Mouse (Mus musculus) cerebellum, adult 8-10 months (tissue): Measurements from ENCODE around the gene Gimap7.

Source experiments
- DNase-seq: peaks from one replicate; pipeline ENCODE4 v3.0.0; 2022

Gimap7 gene

DNA sequence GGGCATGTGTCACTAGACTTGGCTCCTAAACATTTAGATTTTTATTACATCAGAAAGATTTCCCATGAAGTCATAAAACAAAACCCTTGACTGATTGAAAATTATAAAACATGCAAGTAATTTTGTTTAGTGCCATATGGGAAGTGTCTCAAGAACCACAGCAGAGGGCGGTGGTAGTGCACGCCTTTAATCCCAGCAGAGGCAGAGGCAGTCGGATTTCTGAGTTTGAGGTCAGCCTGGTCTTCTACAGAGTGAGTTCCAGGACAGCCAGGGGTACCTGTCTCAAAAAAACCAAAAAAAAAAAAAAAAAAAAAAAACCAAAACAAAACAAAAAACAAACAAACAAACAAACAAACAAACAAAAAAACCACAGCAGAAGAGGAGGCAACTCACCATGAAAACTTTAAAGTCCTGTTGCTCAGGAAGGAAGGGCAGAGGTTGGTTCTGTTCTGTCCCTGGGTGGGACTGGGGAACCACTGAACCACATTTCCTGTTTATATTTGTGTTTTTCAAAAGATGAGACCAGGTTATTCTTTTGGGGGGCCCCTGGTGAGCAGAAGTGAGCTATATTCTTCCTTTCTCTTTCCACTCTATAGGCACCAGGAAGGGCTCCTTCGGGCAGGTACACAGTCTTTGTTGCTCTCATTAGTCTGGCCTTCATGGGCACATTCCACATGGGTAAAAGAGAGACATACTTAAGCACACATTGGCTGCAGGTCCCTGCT, 21.4 kb upstream of the Gimap7 start:
- DNase-seq: no peak

DNA sequence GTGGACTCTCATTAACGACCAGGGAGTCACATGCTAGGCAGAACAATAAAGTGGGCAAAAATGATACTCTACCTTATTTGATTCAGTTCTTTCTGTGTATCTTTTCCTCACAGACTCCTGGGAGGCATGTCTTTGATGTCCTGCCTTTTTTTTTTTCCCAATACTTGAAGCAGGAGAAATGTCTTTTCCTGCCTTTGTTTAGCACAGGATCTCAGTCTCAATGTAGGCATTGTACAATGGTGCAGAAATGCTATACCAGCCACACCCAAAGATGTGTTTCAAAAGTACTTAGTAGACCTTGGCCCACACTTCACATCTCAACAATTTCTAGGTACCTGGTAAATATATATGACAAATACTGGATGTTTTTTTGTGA, 20.9 kb upstream of the Gimap7 start:
- no peak for DNase-seq

DNA sequence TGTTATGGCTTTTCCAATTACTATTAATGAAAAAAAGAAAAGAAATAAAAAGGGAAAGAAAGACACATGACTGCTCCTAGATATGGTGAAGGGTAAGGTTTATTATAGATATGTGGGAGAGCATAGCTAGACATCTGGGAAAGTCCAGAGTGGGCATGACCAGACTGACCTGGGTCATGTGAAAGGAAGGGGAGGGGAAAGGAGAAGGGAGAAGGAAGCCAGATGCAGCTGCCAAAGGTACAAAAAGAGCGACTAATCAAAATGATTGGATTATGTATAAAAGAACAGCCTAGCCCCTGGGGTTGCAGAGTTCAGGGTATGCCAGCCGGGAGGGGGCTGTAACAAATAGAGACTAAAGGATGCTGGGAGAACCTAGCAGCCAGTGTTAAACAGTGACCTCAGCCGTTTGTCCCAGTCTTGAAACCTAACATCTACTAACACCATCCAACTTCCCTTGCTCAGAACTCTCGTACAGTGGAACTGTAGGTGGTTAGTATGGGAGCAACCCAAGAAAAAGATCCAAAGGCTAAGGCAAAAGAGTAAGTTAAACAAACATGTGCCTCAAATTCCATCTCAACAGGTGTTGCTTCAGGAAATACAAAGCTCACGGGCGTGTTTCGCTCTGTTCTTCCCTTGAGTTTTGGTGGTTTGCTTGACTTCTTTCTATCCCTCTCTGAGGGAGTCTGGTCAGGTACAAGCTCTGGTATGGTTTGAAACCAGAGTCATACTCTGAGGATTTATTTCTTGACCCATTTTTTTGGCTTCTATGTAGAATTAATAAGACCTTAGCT, 20.2 kb upstream of the Gimap7 start:
- no peak for DNase-seq

DNA sequence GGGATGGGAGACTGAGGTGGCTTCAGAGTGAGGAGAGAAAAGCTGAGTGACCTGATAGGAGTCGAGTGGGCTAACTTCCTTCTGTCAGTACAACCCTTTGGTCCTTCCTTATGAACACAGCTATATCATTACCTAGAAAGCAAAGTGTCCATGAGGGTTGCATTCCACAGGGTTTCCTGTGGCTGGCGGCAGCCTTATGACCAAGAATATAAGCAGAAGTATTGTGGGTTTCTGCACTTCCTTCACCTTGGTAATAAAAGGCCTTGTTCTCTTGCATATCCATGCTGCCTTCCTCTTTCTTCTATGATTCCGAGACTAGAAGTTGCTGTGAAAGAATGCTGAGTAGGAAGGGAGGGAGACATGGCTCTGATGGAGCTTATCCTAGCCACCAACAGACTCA, 19.5 kb upstream of the Gimap7 start:
- DNase-seq: no peak

DNA sequence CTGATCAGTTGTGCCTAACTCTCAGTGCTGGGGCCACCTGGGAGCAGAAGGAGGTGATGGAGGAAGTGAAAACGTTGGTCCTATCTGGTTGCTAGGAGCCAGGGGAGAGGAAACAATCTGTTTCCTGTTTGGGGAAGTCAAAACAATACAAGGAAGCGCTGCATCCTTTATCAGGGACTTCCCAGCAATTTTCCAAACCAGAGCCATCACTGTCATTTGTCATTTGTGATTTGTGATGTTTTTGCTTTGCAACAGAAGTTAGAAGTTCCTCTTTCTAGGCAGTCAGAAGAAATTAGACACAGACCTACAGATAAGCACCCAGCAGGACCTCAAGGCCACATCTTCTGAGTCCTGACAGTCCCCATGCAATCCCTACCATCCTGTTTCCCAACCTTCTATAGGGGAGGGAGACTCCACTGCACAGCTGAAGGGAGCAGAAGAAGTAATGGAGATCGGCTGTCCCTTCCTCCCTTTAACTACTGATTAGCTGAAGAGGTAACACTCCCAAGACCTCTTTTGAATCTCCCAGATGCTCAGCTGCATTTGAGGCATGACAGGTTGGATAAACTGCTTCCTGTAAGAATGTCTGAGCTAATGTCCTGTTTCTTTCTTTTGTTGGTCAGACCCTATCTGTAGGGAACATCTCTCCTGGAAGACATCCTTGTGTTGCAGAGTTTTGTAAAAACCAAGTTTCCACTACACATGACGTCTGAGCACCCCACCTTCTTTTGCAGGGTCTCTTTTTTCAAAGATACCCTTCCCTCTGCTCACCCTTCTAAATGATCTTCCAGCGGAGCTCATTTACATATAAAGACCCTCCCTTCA, 18.0 kb upstream of the Gimap7 start:
- no peak for DNase-seq

DNA sequence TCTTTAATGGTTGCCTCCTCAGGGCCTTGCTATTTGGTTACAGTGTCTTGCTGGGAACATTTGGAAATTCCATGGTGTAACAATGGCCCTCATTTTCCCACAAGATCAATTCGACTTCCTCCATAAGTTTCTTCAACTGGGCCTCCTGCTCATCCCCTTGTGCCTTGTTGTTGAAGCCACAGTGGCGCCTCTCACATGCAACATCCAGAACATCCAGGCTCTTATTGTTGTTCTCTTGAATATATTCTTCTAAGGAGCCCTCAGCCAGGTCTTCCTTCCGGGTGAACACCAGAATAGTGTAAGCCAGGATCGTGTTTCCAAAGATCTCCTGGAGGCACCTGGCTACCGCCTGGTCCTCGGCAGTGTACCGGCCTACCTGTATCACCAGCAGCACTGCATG, 16.3 kb upstream of the Gimap7 start:
- no peak for DNase-seq

DNA sequence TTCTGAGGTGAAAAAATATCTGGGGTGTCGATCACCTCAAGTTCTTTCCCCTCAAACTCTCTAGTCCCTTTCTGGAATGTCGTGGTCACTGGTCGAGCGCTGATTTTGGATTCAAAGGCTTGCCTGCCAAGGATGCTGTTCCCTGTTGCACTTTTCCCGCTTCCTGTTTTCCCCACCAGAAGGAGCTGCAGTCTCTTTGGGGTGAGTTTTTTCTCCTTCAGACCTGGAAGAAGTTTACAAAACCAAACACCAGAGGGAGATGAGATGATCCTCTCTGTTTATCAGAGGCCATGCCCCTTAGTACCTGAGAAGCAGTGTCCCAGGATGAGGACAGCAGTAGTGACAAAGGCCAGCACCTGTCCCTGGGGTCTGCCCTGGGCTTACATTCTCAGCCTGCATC, 15.8 kb upstream of the Gimap7 start:
- no peak for DNase-seq

DNA sequence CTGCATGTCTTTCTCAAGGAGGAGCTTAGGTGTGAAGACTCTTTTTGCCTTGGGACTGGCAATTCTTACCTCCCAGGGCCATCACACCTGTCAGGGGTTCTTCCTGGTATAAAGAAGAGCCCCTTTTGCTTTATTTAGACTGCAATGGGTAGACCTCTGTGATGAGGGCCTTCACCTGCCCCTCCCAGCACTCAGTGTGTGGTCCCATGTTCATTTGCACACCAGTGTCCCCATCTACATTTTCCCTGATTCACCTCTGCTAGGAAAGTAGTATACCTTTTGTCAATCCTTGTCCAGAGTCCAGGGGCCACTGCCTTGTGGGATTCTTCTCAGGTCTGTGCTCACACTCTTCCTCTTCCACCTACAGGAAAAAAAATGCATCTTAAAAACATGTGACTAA, 14.3 kb upstream of the Gimap7 start:
- no peak for DNase-seq

DNA sequence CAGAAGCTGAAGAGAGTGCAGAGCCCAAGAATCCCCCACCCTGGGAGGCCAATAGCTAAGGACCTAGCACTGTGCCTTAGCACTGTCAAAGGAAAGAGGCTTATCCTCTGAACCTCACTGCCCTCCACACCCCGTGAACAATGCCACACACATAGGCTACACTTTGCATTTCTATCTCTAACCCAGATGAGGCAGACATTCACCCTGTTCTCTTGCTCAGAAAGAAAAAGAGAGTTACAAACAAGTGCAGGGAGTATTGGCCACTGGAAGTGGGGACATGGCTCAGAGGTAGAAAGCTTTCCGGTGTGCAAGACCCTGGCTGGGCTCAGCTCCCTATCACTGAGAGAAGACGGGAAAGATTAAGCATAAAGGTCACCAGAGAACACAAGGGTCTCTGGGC, 12.3 kb upstream of the Gimap7 start:
- no peak for DNase-seq

DNA sequence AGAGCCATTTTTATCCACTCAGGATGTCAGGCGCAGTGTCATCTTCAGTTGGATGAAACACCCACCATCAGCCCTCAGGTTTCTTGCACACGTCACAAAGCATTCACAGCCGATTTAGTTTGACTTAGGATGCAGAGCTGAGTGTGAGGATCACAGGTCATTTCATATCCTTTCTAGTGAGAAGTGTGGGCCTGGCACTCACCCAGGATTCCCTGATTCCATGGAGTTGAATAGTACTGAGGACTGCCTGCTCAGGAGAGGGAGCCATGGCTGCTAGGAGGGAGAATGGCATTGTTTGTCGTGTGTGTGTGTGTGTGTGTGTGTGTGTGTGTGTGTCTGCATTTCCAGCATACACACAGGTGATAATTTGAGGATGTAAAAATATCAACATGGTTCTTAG, 1.9 kb downstream of the Gimap7 start:
- no peak for DNase-seq

DNA sequence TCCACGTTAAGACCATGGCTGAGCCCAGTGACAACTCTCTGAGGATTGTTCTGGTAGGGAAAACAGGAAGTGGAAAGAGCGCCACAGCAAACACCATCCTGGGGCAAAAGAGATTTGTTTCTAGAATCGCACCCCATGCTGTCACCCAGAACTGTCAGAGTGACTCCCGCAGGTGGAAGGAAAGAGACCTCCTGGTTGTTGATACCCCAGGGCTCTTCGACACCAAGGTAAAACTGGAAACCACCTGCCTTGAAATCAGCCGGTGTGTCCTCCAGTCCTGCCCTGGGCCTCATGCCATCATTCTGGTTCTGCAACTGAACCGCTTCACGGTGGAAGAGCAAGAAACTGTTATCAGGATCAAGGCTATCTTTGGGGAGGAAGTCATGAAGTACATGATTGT, 5.0 kb downstream of the Gimap7 start:
- no peak for DNase-seq

DNA sequence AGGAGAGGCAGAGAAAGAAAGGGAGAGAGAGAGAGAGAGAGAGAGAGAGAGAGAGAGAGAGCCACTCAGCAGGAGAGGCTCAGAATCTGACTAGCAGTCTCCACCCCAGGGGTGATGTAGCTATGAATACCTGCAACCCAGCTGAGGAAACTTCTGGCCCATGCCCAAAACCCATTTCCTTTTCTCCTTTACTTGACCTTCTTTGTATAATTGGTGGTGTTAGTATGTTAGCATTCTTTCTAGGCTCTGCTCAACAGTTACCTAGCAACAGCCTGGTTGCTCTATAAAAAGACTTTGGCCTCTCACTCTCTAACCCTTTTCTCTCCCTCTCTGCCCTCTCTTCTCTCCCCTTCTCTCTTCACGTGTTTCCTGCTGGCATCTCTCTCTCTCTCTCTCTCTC, 7.1 kb downstream of the Gimap7 start:
- DNase-seq: no peak

DNA sequence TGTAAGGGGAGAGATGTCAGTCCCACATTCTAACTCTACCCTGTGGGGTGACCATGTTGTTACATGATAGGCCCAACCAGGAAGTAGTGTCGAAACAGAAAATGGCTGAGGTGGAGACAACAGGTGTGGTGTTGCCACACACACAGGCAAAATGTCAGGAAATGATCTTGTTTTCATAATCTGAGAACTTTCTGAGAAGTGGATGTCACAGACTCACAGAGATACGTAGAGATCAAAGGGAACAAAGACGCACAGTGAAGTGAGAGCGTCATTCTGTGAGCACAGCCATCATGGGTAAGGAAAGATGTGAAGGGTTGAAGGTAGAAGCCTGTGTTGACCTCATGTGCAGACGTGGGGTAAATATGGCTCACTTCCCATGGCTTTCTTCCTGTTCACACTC, 9.3 kb downstream of the Gimap7 start:
- no peak for DNase-seq

DNA sequence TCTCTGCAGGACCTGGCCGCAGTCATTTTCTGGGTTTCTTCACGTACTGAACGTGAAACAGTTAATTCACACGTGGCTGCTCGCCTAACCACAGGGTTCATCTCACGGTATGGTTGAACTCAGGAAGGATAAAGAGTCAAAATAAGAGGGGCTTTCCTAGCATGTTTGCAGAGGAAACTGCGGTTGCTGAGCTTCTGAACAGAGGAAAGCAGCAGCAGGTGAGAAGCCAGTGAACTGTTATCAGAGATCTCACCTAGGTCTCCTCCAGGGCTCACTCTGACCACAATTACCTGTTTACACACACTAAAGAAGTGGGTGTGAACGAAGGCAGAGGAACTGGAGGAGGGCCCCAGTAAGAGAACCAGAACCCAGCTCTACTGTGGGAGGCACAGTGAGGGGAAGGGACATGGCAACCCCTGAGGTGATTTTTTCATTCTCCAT, 14.5 kb downstream of the Gimap7 start:
- DNase-seq: no peak

DNA sequence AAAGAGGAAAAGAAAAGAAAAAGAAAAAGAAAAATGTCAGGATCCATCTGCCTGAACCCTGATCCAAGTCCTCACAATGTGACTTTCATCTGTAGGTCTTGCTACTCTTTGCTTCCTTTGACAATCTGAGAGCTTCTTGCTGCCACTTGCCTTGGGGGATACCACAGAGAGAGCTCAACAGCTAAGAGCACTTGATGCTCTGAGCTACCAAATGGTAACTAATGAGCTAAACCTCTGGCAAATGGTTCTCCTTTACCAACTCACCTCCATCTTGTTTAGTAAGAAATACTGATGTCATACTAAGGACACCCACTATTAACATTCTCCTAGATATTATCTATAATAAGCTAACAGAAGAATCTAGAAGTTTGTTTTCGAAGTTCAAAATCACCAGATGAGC, 15.2 kb downstream of the Gimap7 start:
- DNase-seq: no peak

DNA sequence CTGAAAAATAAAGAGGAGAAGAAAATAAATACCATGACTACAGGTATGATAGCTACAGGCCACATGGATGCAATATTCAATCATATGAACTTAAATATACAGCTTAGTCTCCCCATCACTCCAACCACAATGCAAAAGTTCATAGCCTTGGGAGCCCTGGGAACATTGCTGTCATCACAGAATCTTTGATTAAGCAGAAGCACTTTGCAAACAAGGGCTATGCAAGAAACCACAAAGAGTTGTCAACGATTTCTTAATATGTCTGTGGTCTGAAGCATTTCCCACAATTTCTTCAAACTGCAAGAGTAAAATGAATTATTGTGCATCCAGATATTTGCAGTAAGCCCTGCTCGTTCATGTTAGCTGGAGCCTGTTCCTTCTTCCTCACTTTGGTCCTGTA, 18.6 kb downstream of the Gimap7 start:
- DNase-seq: no peak

DNA sequence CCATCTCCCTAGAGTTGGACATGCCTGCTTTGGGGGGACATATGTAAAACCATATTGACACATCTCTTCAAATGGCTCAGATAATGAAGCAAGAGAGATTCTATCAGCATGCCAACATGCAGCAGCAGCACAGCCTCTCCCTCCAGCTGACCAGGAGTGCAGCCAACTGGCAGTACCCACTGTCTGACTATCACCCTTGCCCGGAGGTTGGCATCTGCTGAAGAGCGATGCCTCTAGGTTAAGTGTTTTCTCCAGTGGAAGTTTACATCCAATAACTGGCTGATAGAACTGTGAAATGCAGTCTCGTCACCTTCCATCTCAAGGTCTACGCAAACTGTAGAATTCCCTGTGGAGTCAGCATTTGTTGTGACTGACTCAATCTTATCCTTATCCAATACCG, 19.3 kb downstream of the Gimap7 start:
- no peak for DNase-seq

DNA sequence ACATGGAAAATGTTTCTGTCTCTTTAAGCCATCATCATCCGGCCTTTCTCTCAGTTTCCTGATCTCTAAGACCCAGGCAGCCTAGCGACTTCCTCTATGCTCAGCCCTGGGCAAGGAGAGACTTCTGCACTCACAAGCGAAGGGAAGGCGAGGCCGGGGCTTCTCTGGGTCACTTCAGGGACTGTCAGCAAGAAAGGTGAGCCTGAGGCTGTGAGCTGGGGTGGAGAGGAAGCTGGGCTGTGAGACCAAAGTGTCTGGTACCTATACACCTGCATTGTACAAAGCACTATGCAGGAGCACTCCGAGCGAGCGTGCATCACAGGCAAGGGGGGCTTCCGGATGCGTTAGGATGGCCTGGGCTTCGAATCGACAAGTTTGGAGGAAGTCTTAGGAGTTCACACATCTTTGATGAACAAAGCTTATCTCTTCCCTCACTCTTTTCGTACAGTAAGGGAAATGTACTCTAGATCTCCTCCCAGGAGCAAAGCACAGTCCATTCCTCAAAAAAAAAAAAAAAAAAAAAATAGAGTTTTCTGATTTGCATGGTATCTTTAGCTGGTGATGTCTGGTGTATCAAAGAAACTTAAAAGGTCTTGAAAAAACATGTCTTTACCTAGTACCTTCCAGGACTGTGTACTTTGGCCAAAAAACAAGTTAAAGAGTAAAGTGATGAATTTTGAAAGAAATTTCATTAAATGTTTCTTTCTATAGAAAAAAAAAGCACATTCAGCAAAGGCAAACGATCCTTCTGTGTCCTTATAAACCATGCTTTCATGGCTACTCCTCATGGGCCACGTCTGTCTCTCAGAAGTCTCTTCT, 20.7 kb downstream of the Gimap7 start, which contains the start of gene Gimap1:
TSS of gene Gimap1 (plus strand) at position 94 of the 819 bp plus-strand sequence.
- DNase-seq: no peak

DNA sequence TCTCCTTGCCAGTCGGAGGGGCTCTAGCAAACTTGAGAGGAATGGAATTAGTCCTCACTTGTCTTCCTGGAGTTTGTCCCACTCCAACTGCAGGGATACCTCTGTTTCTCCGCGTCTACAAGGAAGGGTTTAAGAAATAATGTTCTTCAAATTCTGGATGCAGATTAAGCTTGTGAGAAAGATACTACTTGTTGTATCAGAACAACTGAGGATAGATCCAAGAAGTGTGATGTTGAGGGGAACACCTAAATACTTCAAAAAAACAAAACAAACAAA, 21.3 kb downstream of the Gimap7 start:
- DNase-seq: no peak

DNA sequence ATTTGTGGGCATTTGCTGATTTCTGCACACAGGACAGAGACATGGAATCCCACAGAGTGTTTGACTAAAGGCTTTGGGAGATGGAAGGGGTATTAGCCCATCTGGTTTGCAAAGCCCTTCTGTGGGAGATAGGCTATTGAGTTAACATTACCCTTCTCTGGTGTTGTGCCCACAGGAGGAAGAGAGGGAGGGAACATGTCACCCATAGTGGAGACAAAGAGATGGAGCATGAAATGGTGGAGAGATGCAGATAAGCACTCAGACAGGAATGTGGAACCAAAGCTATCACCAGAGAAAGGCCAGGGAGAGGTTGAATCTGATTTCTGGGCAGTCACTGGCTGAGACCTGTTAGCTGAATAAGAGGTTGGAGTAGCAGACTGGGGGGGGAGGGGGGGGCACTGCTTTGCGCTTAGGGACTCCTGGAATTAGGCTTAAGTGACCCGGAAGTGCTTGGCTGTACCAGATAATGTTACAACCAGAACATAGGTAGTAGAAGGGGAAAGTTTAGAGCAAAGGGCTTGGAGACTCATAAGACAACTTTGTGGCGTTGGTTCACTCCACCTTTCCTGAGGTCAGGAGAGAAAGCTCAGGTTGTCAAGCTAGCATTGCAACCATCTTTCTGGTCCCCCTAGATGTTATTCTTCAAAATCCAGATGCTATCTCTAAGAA, 22.2 kb downstream of the Gimap7 start:
- DNase-seq: no peak

DNA sequence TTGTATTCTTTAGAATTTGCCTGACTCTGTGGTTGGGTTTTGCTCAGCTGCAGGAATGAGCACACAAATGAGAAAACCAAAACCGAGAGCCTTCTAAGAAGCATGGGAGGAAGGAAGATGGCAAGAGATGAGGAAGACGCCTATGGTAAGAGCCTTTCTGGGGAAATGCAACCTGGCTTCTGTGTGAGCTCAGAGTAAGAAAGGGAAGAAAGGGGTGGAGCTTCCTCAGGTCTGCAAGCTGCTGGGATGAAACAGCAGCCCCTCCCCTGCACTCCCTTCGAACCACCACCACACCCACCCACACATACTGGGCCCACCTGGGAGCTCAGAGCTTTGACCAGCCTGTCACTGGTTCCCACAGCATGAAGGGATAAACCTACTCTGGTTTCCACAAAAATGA, 22.9 kb downstream of the Gimap7 start:
- no peak for DNase-seq

DNA sequence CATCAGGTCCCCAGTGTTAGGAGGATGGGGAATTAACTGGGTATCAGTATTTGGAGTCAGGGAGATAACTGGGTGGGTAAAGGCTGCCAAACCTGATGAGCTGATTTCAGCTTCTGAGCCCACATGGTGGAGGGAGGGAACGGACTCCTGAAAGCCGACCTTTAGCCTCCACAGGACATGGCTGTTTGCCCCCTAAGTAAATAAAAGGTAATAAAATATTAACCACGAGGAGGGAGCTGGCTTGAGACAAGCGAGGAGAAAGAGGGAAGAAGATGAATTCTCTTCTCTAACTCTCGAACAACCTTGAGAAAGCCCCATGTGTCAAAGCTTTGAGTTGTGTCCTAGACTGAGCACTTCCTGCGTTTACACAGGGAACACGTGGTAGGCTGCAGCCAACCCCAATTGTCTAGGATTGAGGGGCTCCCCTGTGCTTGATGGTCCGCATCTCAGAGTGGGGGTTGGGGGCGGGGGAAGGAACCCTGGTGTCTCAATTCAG, 23.3 kb downstream of the Gimap7 start:
- DNase-seq: no peak
